Mouse (Mus musculus) liver, embryonic 11.5 days (tissue): ENCODE data around the gene Col27a1. TPM values are rescaled to one million over a fixed set of nuclear protein-coding genes. Genes with fewer than 3 reads are reported as not detected.
"Not testable (repeated sequence)": the region's sequence is repeated elsewhere in the genome, so short reads cannot be mapped to it uniquely, and the experiment has no call there.

Source experiments
- ATAC-seq: fragments of 200-750 bp; cut with Nextera tagmentation; replicated peaks from 2 replicates; pipeline ENCODE4 v1.8.0; 2017; ENCODE audit warnings: moderate number of reproducible peaks, mild to moderate bottlenecking, moderate TSS enrichment, moderate library complexity; ENCODE audit not compliant: low FRiP score
- DNase-seq: peaks from one replicate; pipeline ENCODE4 v3.0.0-alpha.2; 2017; ENCODE audit warnings: low spot score
- H3K27ac ChIP-seq: fragments of 300-500 bp; sonication (generic); 2 replicates; pipeline ENCODE4 v1.5.1; 2014; ENCODE audit warnings: mild to moderate bottlenecking, low read depth, low read length, control low read depth
- H3K27me3 ChIP-seq: fragments of 300-500 bp; sonication (generic); replicated peaks from 2 replicates; pipeline ENCODE4 v1.6.1; 2014; ENCODE audit warnings: low read length, mixed read lengths; ENCODE audit not compliant: control insufficient read depth, insufficient read depth
- H3K36me3 ChIP-seq: fragments of 300-500 bp; sonication (generic); 2 replicates; pipeline ENCODE4 v1.6.1; 2014; ENCODE audit warnings: mild to moderate bottlenecking, low read length, moderate library complexity, mixed read lengths; ENCODE audit not compliant: control insufficient read depth, insufficient read depth
- H3K4me1 ChIP-seq: fragments of 300-500 bp; sonication (generic); replicated peaks from 2 replicates; pipeline ENCODE4 v1.6.1; 2014; ENCODE audit warnings: low read length, mixed read lengths; ENCODE audit not compliant: control insufficient read depth, insufficient read depth
- H3K4me2 ChIP-seq: fragments of 300-500 bp; sonication (generic); 2 replicates; pipeline ENCODE4 v1.6.1; 2014; ENCODE audit warnings: mild to moderate bottlenecking, control low read depth, moderate library complexity
- H3K4me3 ChIP-seq: fragments of 300-500 bp; sonication (generic); 2 replicates; pipeline ENCODE4 v1.5.1; 2014; ENCODE audit warnings: low read depth, low read length, control low read depth
- H3K9ac ChIP-seq: fragments of 300-500 bp; sonication (generic); 2 replicates; pipeline ENCODE4 v1.6.1; 2014; ENCODE audit warnings: low read depth, low read length, control low read depth
- H3K9me3 ChIP-seq: fragments of 300-500 bp; sonication (generic); 2 replicates; pipeline ENCODE4 v1.6.1; 2016; ENCODE audit warnings: low read length, inconsistent platforms, mixed read lengths; ENCODE audit not compliant: control insufficient read depth
- WGBS: fragments of 180-500 bp; shearing (Covaris S2); extraction: QIAGEN DNeasy Blood & Tissue Kit; methylation state at CpG from one replicate; pipeline ENCODE4 v1.1.7; 2014; 5-methylcytosine and 5-hydroxymethylcytosine counted together
- polyA plus RNA-seq: library from polyadenylated mRNA; unstranded; fragments of >200 nt; fragmentation: Nextera tagmentation; extraction: Ambion mirVana; gene quantifications from 2 replicates; pipeline ENCODE4 v1.2.1, GENCODE M21; 2014

Col27a1 gene
- polyA plus RNA-seq, 1 experiment from 2014 or later, result 6.4 TPM

- Histone ChIP-seq H3K9me3 (no peaks in the 10 kb centered on the region), H3K4me2 (no peak overlapping the region), H3K27me3 (no peaks in the 10 kb centered on the region), H3K4me1 (no peaks in the 10 kb centered on the region), H3K36me3 (no peaks in the 10 kb centered on the region), H3K4me3 (no peak overlapping the region), H3K27ac (no peak overlapping the region), H3K9ac (no peak overlapping the region)
- ATAC-seq, result no peak
- WGBS, result 64% methylated on average over 10 of the region's 10 CpGs
- no peak for DNase-seq
Measured at GRCm38 (mm10) chr4:63310247-63310855, 96.5 kb downstream of the Col27a1 start.

GRCm38 (mm10) chr4:63311426-63311825 lies 97.6 kb downstream of the Col27a1 start:
- no peaks in the 10 kb centered on the region for H3K36me3 ChIP-seq
- no peaks in the 10 kb centered on the region for H3K4me1 ChIP-seq
- H3K9me3 ChIP-seq, result no peaks in the 10 kb centered on the region
- 86% methylated on average over 7 of the region's 7 CpGs for WGBS
- no peak overlapping the region for H3K27ac ChIP-seq
- no peak overlapping the region for H3K4me2 ChIP-seq
- DNase-seq (no peak), ATAC-seq (no peak)
- H3K27me3 ChIP-seq, result no peaks in the 10 kb centered on the region
- H3K9ac ChIP-seq, result no peak overlapping the region
- H3K4me3 ChIP-seq, result no peak overlapping the region

DNA sequence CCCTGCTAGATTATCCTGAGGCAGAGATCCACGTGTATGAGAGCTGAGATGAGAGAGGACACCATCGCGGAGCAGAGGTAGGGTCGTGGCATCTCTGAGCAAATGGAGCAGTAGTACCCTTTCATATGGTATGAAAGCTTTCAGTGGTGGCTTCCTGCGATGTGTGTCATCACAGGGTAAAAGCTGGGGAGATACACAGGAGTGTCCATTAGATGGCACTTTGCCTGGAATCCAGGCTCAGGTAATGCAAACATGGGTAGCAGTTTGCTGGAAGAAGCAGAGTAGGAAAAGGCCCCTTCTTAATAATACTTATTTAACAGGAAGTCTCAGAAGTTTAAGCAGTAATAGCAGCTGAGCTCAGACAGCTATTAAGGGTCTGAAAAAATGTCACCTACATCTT lies 100.3 kb downstream of the Col27a1 start:
- H3K9me3 ChIP-seq, result no peaks in the 10 kb centered on the region
- H3K9ac ChIP-seq, result no peak overlapping the region
- 68% methylated on average over 5 of the region's 5 CpGs for WGBS
- H3K4me1 ChIP-seq, result no peaks in the 10 kb centered on the region
- no peaks in the 10 kb centered on the region for H3K27me3 ChIP-seq
- H3K27ac ChIP-seq, result no peak overlapping the region
- no peak overlapping the region for H3K4me3 ChIP-seq
- no peak for DNase-seq
- ATAC-seq, result no peak
- H3K36me3 ChIP-seq, result no peaks in the 10 kb centered on the region
- H3K4me2 ChIP-seq, result no peak overlapping the region

DNA sequence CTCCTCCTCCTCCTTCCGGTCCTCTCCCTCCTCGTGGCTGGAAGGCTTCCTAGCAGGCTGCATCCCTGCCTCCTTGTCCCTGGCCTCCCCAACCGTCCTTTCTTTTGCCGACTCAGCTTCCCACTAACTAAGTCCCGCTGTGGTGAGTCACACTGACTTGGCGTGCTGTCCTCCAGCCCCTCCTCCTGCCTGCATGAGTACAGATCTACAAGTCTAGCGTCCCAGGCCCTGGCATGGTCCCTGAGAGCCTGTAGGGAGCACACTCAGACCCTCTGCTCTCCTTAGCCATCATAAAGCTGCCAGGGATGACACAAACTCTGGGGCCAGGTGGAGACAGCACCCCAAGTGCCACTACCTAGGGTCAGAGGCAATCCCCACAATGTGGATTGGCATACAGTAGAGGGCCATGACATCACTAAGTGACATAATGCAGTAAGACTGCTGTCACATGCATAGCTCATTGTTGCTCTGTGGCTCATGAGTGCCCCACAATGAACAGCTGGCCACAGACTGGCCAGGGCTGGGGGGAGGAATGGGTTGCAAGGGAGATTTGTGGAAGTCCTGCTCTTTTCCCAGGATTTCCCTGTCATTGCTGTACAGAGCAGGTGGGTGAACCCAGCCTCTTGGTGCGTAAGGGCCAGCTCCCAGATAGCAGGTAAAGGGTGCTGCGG lies 102.4 kb downstream of the Col27a1 start:
- ATAC-seq, result no peak
- no peaks in the 10 kb centered on the region for H3K27me3 ChIP-seq
- H3K27ac ChIP-seq, result no peak overlapping the region
- H3K9ac ChIP-seq, result no peak overlapping the region
- no peaks in the 10 kb centered on the region for H3K4me1 ChIP-seq
- WGBS, result 64% methylated on average over 9 of the region's 9 CpGs
- no peak for DNase-seq
- no peak overlapping the region for H3K4me2 ChIP-seq
- H3K36me3 ChIP-seq, result no peaks in the 10 kb centered on the region
- no peaks in the 10 kb centered on the region for H3K9me3 ChIP-seq
- no peak overlapping the region for H3K4me3 ChIP-seq

GRCm38 (mm10) chr4:63319566-63319965 lies 105.8 kb downstream of the Col27a1 start:
- H3K9me3 ChIP-seq, H3K9ac ChIP-seq, ATAC-seq, H3K27me3 ChIP-seq, H3K4me1 ChIP-seq, H3K4me2 ChIP-seq, H3K27ac ChIP-seq, DNase-seq, H3K4me3 ChIP-seq, H3K36me3 ChIP-seq: not testable (repeated sequence)
- 31% methylated on average over 3 of the region's 3 CpGs for WGBS

DNA sequence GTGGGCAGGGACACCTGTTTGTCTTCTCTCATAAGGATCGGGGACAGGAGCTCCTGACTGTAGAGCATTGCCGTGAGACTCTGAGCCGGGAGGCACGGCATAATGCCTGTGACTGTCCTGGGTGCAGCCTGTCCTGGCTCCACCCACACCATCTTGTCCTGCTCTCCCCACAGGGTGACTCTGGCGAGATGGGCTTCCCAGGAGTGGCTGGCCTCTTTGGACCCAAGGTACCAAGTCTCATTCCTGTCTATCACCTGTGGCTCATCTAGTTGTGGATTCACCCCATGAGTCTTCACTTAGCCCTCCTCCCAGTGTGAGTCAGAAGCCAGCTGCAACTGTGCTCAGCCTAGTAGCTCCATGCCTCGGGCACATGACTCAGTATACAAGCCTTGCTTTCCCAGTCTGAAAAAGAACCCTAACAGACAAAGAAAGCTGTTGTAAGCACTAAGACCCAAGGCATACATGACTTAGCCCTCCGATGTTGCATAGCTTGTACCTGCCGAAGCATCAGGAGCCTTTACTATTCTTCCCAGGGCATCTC lies 109.5 kb downstream of the Col27a1 start:
- H3K4me3 ChIP-seq, result no peak overlapping the region
- no peaks in the 10 kb centered on the region for H3K27me3 ChIP-seq
- H3K36me3 ChIP-seq, result no peaks in the 10 kb centered on the region
- no peak overlapping the region for H3K9ac ChIP-seq
- 70% methylated on average over 8 of the region's 8 CpGs for WGBS
- no peaks in the 10 kb centered on the region for H3K4me1 ChIP-seq
- H3K27ac ChIP-seq, result no peak overlapping the region
- no peak for DNase-seq
- H3K9me3 ChIP-seq, result no peaks in the 10 kb centered on the region
- ATAC-seq, result no peak
- no peak overlapping the region for H3K4me2 ChIP-seq

DNA sequence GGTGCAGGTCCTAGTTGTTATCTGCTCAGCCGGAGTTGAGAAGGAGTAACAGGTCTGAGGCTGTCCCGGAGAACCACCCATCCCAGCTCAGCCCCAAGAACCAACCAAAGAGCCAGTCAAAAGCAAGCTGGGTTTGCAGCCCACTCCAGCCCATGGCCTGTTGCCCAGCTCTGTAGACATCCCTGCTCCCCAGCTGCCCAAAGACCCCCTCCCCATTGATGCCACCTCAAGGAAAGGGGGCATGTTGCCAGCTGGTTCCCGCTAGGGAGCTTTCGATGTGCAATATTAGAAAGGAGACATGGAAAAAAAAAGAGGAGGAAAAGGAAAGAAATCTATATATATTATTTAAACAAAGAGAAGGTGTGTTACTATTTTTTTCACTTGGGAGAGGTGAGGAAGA lies 119.6 kb downstream of the Col27a1 start:
- H3K4me3 ChIP-seq, result no peak overlapping the region
- no peaks in the 10 kb centered on the region for H3K27me3 ChIP-seq
- H3K9ac ChIP-seq, result no peak overlapping the region
- H3K36me3 ChIP-seq, result peaks cover 2% of the 10 kb centered on the region; the same call in 1 of the 2 replicates
- no peaks in the 10 kb centered on the region for H3K9me3 ChIP-seq
- no peak overlapping the region for H3K27ac ChIP-seq
- no peak for DNase-seq
- no peak for ATAC-seq
- WGBS, result 87% methylated on average over 4 of the region's 4 CpGs
- H3K4me2 ChIP-seq, result no peak overlapping the region
- H3K4me1 ChIP-seq, result no peaks in the 10 kb centered on the region

GRCm38 (mm10) chr4:63338414-63339076 lies 124.7 kb downstream of the Col27a1 start:
- Histone ChIP-seq H3K4me2 (no peak overlapping the region), H3K4me3 (no peak overlapping the region), H3K27ac (no peak overlapping the region), H3K9me3 (no peaks in the 10 kb centered on the region), H3K4me1 (no peaks in the 10 kb centered on the region), H3K9ac (no peak overlapping the region), H3K27me3 (no peaks in the 10 kb centered on the region), H3K36me3 (no peaks in the 10 kb centered on the region)
- no peak for ATAC-seq
- DNase-seq, result no peak
- 59% methylated on average over 3 of the region's 3 CpGs for WGBS
